Mouse (Mus musculus) gastrocnemius, adult 8-10 months (tissue): ENCODE measurements around the gene Mmp25. TPM values are rescaled to one million over a fixed set of nuclear protein-coding genes. Genes with fewer than 3 reads are reported as not detected.
"Not testable (repeated sequence)": the region's sequence is repeated elsewhere in the genome, so short reads cannot be mapped to it uniquely, and the experiment has no call there.

Source experiments
- DNase-seq, 2 experiments: peaks; one replicate each; pipeline ENCODE4 v3.0.0; 2022; ENCODE audit warnings: low spot score in 2 of 2
- total RNA-seq, 4 experiments: library from RNA; stranded (reverse); gene quantifications; 2 replicates each; pipeline ENCODE4 v1.2.4; 2022

The Mmp25 gene
- total RNA-seq, 4 experiments from 2014 or later: not detected

DNA sequence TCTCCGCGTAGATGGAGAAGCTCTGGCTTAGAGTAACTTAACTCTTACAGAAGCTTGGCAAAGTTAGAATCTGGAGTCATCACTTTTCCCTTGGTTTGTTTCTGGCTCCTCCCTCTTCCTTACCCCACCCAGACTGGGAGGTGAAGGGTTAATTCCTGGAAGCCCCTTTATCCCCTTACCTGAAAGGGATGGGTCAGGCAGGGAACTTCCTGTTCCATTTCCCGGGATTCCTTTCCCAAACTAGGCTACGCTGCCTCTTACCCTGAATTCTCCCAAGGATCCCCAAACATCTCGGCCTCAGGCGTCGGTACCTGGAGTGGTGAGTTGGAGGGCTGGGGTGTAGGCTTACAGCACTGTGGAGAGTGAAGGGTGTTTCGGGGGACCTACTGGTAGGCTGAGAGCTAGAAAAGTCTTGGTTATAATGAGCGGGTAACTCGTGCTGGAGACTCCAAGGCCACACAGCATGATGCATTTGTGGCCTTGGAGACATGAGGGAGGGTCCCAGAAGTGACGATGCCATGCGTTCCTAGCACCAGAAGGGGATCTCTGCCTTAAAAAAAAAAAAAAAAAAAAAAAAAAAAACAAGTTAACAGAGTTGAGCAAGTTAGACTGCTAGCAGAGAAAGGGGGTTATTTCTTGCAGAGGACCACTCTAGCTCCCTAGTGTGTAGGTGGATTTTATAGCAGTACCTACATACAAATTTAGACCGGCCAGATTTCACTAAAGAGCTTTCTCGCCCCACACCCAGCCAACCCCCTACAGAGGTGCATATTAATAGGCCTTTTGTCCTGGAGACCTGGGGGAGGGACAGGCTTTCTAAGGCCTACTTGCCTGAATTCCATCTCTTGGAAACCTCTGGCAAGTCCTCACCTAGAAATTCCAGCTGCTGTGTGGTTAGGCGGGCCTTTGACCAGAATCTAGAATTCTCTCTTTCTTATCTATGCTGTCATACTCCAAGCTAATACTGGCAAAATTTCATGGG lies 44.1 kb downstream of the Mmp25 start, which contains the start of gene Zscan10:
Gene Zscan10, plus strand, starts transcription at position 216 of the 982 bp plus-strand sequence.
- DNase-seq: no peak

- no peak for DNase-seq
Measured at GRCm38 (mm10) chr17:23599605-23600063, 45.4 kb downstream of the Mmp25 start.

DNA sequence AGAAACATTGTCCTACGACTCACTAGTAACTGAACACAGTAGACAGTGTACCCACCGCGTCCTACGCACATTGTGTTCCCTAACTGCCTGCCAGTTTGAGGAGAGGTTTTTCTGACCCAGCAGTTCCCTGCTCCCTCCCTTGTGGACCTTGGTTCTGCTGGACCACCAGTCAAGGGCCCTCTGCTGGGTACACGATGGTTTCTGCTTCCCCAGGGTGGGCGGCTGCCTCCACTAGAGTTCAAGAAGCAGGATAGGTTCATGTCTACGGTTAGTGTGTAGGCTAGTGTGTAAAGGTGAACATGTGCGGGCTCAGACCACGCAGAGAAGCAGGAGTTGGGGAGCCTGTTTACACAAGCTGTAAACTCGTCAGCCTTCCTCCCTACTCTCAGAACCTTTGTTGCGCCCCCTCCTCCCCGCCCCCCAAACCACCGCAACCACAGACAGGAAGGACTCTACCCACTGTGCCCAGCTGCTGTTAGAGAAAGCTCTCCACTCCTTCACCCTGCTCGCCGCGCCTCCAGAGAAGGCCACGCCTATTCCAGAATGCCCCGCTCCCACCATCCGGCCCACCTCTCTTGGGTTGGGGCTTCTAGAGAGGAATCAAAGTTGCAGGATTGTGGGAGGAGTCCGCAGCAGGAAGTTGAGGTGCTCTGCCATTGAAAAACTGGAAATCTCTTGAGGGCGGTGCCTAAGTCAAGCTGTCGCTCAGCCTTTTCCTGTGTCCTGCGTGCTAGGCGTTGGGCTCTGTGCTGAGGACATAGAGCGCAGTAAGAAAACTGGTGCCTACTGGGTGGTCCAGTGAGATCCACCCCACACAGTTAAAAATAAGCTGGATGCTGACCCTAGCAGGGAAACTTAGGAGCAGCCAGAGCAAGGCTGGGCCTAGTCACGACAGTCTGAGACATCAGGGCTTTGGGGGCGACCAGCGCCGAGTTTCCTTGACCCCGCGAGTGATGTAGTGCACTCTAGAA lies 46.2 kb downstream of the Mmp25 start, which contains the start of gene Zfp13:
Gene Zfp13, minus strand, starts transcription at position 906 of the 971 bp plus-strand sequence.
- peak; percentile 65 to 76 for DNase-seq

GRCm38 (mm10) chr17:23595139-23595538 lies 49.9 kb downstream of the Mmp25 start:
- not testable (repeated sequence) for DNase-seq

GRCm38 (mm10) chr17:23592926-23593300 lies 52.2 kb downstream of the Mmp25 start:
- no peak for DNase-seq

DNA sequence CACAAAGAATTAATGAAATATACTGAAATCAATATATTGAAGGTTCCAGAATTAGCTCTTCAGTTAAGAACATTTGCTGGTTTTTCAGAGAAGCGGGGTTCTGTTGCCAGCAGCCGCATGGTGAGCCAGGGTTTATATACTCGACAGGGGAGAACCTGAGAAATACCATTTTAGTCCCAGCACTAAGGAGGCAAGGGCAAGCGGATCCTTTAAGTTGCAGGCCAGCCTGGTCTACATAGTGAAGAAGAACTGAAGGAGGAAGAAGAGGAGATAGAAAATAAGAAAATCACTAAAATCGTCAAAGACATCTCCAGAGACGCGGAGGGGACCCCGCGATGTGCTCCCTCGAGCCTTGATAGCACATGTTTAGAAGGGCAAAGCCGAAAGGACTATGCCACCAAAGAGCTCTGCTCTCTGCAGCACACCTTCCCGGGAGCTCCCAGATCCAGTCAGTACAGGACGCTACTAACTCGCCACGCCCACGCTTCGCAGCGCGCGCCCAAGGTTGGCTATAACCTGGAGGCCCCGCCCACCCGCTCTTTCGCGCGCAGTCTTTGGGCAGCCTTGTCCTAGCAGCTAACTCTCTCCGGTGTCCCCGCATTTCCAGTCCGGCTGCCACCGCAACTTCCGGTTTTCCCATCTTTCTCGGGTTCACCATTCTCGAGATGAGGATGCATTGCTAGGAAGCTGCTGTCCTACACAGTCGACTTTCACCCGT lies 52.7 kb downstream of the Mmp25 start:
- DNase-seq: peak; percentile 90 to 95

DNA sequence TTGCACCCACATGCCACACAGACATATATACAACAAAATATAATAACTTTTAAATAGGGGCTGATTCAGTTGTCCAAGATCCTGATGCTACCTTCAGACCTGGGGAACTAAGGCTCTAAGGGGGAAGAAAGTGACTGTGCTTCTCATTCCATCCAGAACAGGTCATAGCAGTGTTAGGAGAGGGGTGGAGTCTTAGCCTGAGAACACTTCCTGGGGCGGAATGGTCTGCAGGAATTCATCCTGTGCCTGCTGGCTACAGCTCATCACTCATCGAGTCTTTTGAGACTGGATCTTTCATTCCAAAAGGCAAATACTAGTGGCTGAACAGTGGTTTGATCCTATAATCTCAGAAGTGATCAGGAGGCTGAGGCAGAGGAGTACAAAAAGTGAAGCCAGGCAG lies 57.8 kb downstream of the Mmp25 start:
- DNase-seq: no peak

- no peak for DNase-seq
Measured at GRCm38 (mm10) chr17:23585721-23586491, 59.2 kb downstream of the Mmp25 start.

DNA sequence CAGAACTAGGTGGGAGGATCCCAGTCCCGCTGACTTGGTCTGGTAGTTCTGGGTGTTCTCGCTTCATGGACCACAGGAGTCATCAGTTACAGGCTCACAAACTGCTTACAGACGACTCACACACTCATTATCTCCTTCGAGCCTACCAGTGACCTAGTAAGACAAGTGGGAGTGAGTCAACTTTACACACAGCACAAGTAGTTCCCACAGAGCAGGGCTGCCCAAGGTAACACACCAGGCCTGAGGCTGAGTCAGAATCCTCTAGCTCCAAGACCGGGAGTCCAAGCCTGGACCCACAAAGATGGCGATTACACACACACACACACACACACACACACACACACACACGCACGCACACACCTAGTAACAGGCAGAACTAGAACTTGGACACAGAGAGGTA lies 60.3 kb downstream of the Mmp25 start:
- no peak for DNase-seq

Other genes with a start within 250 kb of the Mmp25 start
- gene Vmn2r117, start 165.6 kb downstream of the Mmp25 start, total RNA-seq: not detected
- 1 to 10 TPM; 2.1 to 2.7 (median 2.2) TPM for gene Zfp213, start 81.0 kb downstream of the Mmp25 start, total RNA-seq
- gene Zfp13, start 45.8 kb downstream of the Mmp25 start, total RNA-seq: 1 to 10 TPM; 2.8 to 3.9 (median 3.2) TPM
- gene Zscan10, start 44.4 kb downstream of the Mmp25 start, total RNA-seq: not detected
- gene Bicdl2, start 15.2 kb upstream of the Mmp25 start, total RNA-seq: not detected
- 100 to 1,000 TPM; 108 to 127 (median 120) TPM for gene Hcfc1r1, start 28.3 kb upstream of the Mmp25 start, total RNA-seq
- gene Thoc6, start 28.6 kb upstream of the Mmp25 start, total RNA-seq: 1 to 10 TPM; 6.7 to 7.9 (median 7.3) TPM
- 10 to 100 TPM; 26.6 to 49.4 (median 30.1) TPM for gene Tnfrsf12a, start 32.2 kb upstream of the Mmp25 start, total RNA-seq
- gene Cldn6, start 34.0 kb upstream of the Mmp25 start, total RNA-seq: not detected
- gene Cldn9, start 38.7 kb upstream of the Mmp25 start, total RNA-seq: under 1 TPM in 1 of 4 experiments, not detected in 3; 0.36 TPM
- not detected for gene 1520401A03Rik, start 77.5 kb upstream of the Mmp25 start, total RNA-seq
- gene Pkmyt1, start 81.1 kb upstream of the Mmp25 start, total RNA-seq: under 1 TPM; 0.17 to 0.65 (median 0.40) TPM
- gene Paqr4, start 95.6 kb upstream of the Mmp25 start, total RNA-seq: 1 to 10 TPM; 1.5 to 2.5 (median 1.9) TPM
- gene Kremen2, start 100.6 kb upstream of the Mmp25 start, total RNA-seq: not detected
- gene Flywch1, start 126.3 kb upstream of the Mmp25 start, total RNA-seq: 10 to 100 TPM; 48.7 to 63.8 (median 54.3) TPM
- not detected for gene Flywch2, start 140.8 kb upstream of the Mmp25 start, total RNA-seq
- 100 to 1,000 TPM; 152 to 180 (median 170) TPM for gene Srrm2, start 145.3 kb upstream of the Mmp25 start, total RNA-seq
- gene Elob, start 183.9 kb upstream of the Mmp25 start, total RNA-seq: 100 to 1,000 TPM; 403 to 511 (median 426) TPM
- not detected for gene Prss33, start 190.8 kb upstream of the Mmp25 start, total RNA-seq
- gene Prss32, start 198.6 kb upstream of the Mmp25 start, total RNA-seq: not detected
- gene Prss41, start 198.9 kb upstream of the Mmp25 start, total RNA-seq: under 1 TPM in 2 of 4 experiments, not detected in 2; 0.68 to 0.85 TPM
- not detected for gene Prss21, start 222.8 kb upstream of the Mmp25 start, total RNA-seq
- not detected for gene Dcpp1, start 235.6 kb upstream of the Mmp25 start, total RNA-seq
- gene Dcpp2, start 235.6 kb upstream of the Mmp25 start, total RNA-seq: not detected